Mouse (Mus musculus): ENCODE data around the gene Slc35c2. TPM values are rescaled to one million over a fixed set of nuclear protein-coding genes. Genes with fewer than 3 reads are reported as not detected.

Slc35c2 gene
- total RNA-seq (2021): 10 to 100 TPM; 17.2 to 18.3 TPM

- DNase-seq: peak; percentile 94 to 97
- intact Hi-C loops (cut with DNase I): no loop called here
Observed at GRCm38 (mm10) chr2:165287202-165287984, at the start of gene Slc35c2. TSS of gene Slc35c2 (minus strand) at chr2:165287869.

- intact Hi-C loops (cut with DNase I): loop anchor here (1.0 kb wide), 2 partner anchors 104 to 262 kb away; no protein-coding TSS in a partner anchor
- peak; percentile 55 to 70 for DNase-seq
Observed at GRCm38 (mm10) chr2:165337191-165337590, 49.5 kb upstream of the Slc35c2 start.

GRCm38 (mm10) chr2:165332610-165333210 is 45.0 kb upstream of the Slc35c2 start:
- DNase-seq: no peak
- intact Hi-C loops (cut with DNase I): no loop called here

GRCm38 (mm10) chr2:165329703-165330102 is 42.0 kb upstream of the Slc35c2 start:
- intact Hi-C loops (cut with DNase I): no loop called here

GRCm38 (mm10) chr2:165328746-165329145 is 41.1 kb upstream of the Slc35c2 start:
- intact Hi-C loops (cut with DNase I): no loop called here
- no peak for DNase-seq

More at GRCm38 (mm10) chr2:165329703-165330102, 42.0 kb upstream of the Slc35c2 start:
- no peak for DNase-seq

GRCm38 (mm10) chr2:165327386-165327785 is 39.7 kb upstream of the Slc35c2 start:
- intact Hi-C loops (cut with DNase I): loop anchor here (2.0 kb wide), 1 partner anchor 39 kb away; no protein-coding TSS in a partner anchor
- DNase-seq: no peak

GRCm38 (mm10) chr2:165326304-165327190 is 38.9 kb upstream of the Slc35c2 start, which contains the start of gene Elmo2:
TSS of gene Elmo2 (minus strand) at chr2:165326479.
- peak; percentile 97 to 99 for DNase-seq
- intact Hi-C loops (cut with DNase I): loop anchor here (2.0 kb wide), 1 partner anchor 38 kb away; no protein-coding TSS in a partner anchor

GRCm38 (mm10) chr2:165325521-165326303 is 38.0 kb upstream of the Slc35c2 start:
- DNase-seq: no peak
- intact Hi-C loops (cut with DNase I): loop anchor here (2.0 kb wide), 1 partner anchor 37 kb away; no protein-coding TSS in a partner anchor

- DNase-seq: no peak
- intact Hi-C loops (cut with DNase I): no loop called here
Observed at GRCm38 (mm10) chr2:165323928-165324327, 36.3 kb upstream of the Slc35c2 start.

GRCm38 (mm10) chr2:165323484-165323883 is 35.8 kb upstream of the Slc35c2 start:
- intact Hi-C loops (cut with DNase I): no loop called here
- DNase-seq: no peak

GRCm38 (mm10) chr2:165321981-165322735 is 34.5 kb upstream of the Slc35c2 start:
- no peak for DNase-seq
- intact Hi-C loops (cut with DNase I): no loop called here

- no peak for DNase-seq
- intact Hi-C loops (cut with DNase I): no loop called here
Observed at GRCm38 (mm10) chr2:165321381-165321888, 33.8 kb upstream of the Slc35c2 start.

- peak; percentile 50 to 68 for DNase-seq
Observed at GRCm38 (mm10) chr2:165320531-165321150, 33.0 kb upstream of the Slc35c2 start.

GRCm38 (mm10) chr2:165319503-165319902 is 31.8 kb upstream of the Slc35c2 start:
- no peak for DNase-seq
- intact Hi-C loops (cut with DNase I): no loop called here

More at GRCm38 (mm10) chr2:165320531-165321150, 33.0 kb upstream of the Slc35c2 start:
- intact Hi-C loops (cut with DNase I): no loop called here

- intact Hi-C loops (cut with DNase I): no loop called here
- DNase-seq: no peak
Observed at GRCm38 (mm10) chr2:165318941-165319340, 31.3 kb upstream of the Slc35c2 start.

GRCm38 (mm10) chr2:165317621-165318263 is 30.1 kb upstream of the Slc35c2 start:
- intact Hi-C loops (cut with DNase I): no loop called here
- no peak for DNase-seq

GRCm38 (mm10) chr2:165316837-165317473 is 29.3 kb upstream of the Slc35c2 start:
- DNase-seq: peak; percentile 42 to 59
- intact Hi-C loops (cut with DNase I): no loop called here
